Mouse (Mus musculus) heart, adult 18-20 months (tissue): ENCODE measurements around the gene Ddx6. TPM values are rescaled to one million over a fixed set of nuclear protein-coding genes. Genes with fewer than 3 reads are reported as not detected.

Source experiments
- DNase-seq, 2 experiments: peaks; one replicate each; pipeline ENCODE4 v3.0.0; 2021 to 2022; ENCODE audit warnings: mixed read lengths in 1 of 2
- total RNA-seq, 2 experiments: library from RNA; stranded (reverse); gene quantifications; 2 replicates each; pipeline ENCODE4 v1.2.3; 2021

Ddx6 gene
- total RNA-seq, 2 experiments from 2014 or later = 89.2 to 90.7 TPM

GRCm38 (mm10) chr9:44686638-44687037 lies 81.9 kb downstream of the Ddx6 start:
- no peak for DNase-seq

- no peak for DNase-seq
Observed at GRCm38 (mm10) chr9:44688013-44688412, 83.3 kb downstream of the Ddx6 start.

Other genes starting within 250 kb of the Ddx6 start
- gene Vps11, start 243.2 kb upstream of the Ddx6 start, total RNA-seq = 10 to 100 TPM; 14.4 to 18.3 TPM
- 10 to 100 TPM; 46.6 to 65.5 TPM for gene Hyou1, start 225.4 kb upstream of the Ddx6 start, total RNA-seq
- 10 to 100 TPM; 17.8 to 20.3 TPM for gene Slc37a4, start 208.0 kb upstream of the Ddx6 start, total RNA-seq
- 100 to 1,000 TPM; 788 to 877 TPM for gene Rps25, start 197.8 kb upstream of the Ddx6 start, total RNA-seq
- gene Trappc4, start 197.3 kb upstream of the Ddx6 start, total RNA-seq = 10 to 100 TPM; 42.0 to 43.6 TPM
- 1 to 10 TPM; 5.0 to 6.0 TPM for gene Ccdc84, start 186.3 kb upstream of the Ddx6 start, total RNA-seq
- not detected for gene Foxr1, start 163.8 kb upstream of the Ddx6 start, total RNA-seq
- gene Upk2, start 149.9 kb upstream of the Ddx6 start, total RNA-seq = not detected
- 10 to 100 TPM; 36.2 to 41.7 TPM for gene Bcl9l, start 122.1 kb upstream of the Ddx6 start, total RNA-seq
- 1 to 10 TPM in 1 of 2 experiments, under 1 TPM in 1; 0.37 to 2.8 TPM for gene Cxcr5, start 43.0 kb upstream of the Ddx6 start, total RNA-seq
- not detected for gene Treh, start 68.3 kb downstream of the Ddx6 start, total RNA-seq
- 100 to 1,000 TPM; 109 to 125 TPM for gene Phldb1, start 130.3 kb downstream of the Ddx6 start, total RNA-seq
- gene Arcn1, start 163.0 kb downstream of the Ddx6 start, total RNA-seq = 10 to 100 TPM; 82.7 to 82.8 TPM
- gene Ift46, start 163.0 kb downstream of the Ddx6 start, total RNA-seq = 10 to 100 TPM; 18.1 to 29.7 TPM
- gene Tmem25, start 194.4 kb downstream of the Ddx6 start, total RNA-seq = 10 to 100 TPM; 15.1 to 15.6 TPM
- gene Ttc36, start 198.2 kb downstream of the Ddx6 start, total RNA-seq = under 1 TPM; 0.72 to 0.80 TPM